Mouse (Mus musculus) forebrain, embryonic 16.5 days (tissue): ENCODE data around the gene Rassf3. TPM values are rescaled to one million over a fixed set of nuclear protein-coding genes. Genes with fewer than 3 reads are reported as not detected.

Source experiments
- ATAC-seq: fragments of 200-750 bp; cut with Nextera tagmentation; 2 replicates; pipeline ENCODE4 v1.8.0; 2017; ENCODE audit warnings: mild to moderate bottlenecking, moderate library complexity
- H3K27ac ChIP-seq: fragments of 300-500 bp; sonication (generic); 2 replicates; pipeline ENCODE4 v1.5.1; 2014; ENCODE audit warnings: low read length, control low read depth
- H3K27me3 ChIP-seq: fragments of 300-500 bp; sonication (generic); replicated peaks from 2 replicates; pipeline ENCODE4 v1.6.1; 2014; ENCODE audit warnings: low read length; ENCODE audit not compliant: control insufficient read depth, insufficient read depth
- H3K36me3 ChIP-seq: fragments of 300-500 bp; sonication (generic); 2 replicates; pipeline ENCODE4 v1.6.1; 2014; ENCODE audit not compliant: control insufficient read depth, insufficient read depth
- H3K4me1 ChIP-seq: fragments of 300-500 bp; sonication (generic); replicated peaks from 2 replicates; pipeline ENCODE4 v1.6.1; 2014; ENCODE audit warnings: low read length; ENCODE audit not compliant: control insufficient read depth, insufficient read depth
- H3K4me2 ChIP-seq: fragments of 300-500 bp; sonication (generic); 2 replicates; pipeline ENCODE4 v1.6.1; 2014; ENCODE audit warnings: mild to moderate bottlenecking, low read length, control low read depth
- H3K4me3 ChIP-seq: fragments of 300-500 bp; sonication (generic); replicated peaks from 2 replicates; pipeline ENCODE4 v1.5.1; 2014; ENCODE audit warnings: mild to moderate bottlenecking, low read length, control low read depth
- H3K9ac ChIP-seq: fragments of 300-500 bp; sonication (generic); replicated peaks from 2 replicates; pipeline ENCODE4 v1.6.1; 2014; ENCODE audit warnings: low read depth, low read length, control low read depth
- H3K9me3 ChIP-seq: fragments of 300-500 bp; sonication (generic); 2 replicates; pipeline ENCODE4 v1.6.1; 2016; ENCODE audit warnings: low read length; ENCODE audit not compliant: control insufficient read depth
- WGBS: fragments of 180-500 bp; shearing (Covaris S2); extraction: QIAGEN DNeasy Blood & Tissue Kit; methylation state at CpG from one replicate; pipeline ENCODE4 v1.1.7; 2014; 5-methylcytosine and 5-hydroxymethylcytosine counted together
- polyA plus RNA-seq: library from polyadenylated mRNA; unstranded; fragments of >200 nt; fragmentation: Nextera tagmentation; extraction: Ambion mirVana; gene quantifications from 2 replicates; pipeline ENCODE4 v1.2.1, GENCODE M21; 2015

Rassf3 gene
- polyA plus RNA-seq, 1 experiment from 2014 or later: 4.1 TPM

DNA sequence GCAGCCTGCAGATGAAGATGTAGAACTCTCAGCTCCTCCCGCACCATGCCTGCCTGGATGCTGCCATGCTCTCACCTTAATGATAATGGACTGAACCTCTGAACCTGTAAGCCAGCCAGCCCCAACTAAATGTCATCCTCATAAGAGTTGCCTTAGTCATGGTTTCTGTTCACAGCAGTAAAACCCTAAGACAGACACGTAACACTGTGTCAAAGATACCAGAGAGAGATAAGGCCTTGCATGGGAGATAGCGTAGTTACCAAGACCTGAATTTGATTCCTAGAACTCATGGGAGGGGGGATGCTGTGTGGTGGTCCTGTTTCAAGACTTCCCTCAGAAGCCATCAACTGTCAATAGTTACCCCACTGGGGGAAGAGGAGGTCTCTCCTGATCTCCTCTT lies 20.6 kb downstream of the Rassf3 start:
- no peak overlapping the region for H3K4me2 ChIP-seq
- H3K27ac ChIP-seq: no peak overlapping the region
- WGBS: 96% methylated on average over 3 of the region's 3 CpGs
- no peak overlapping the region for H3K4me3 ChIP-seq
- no peak for ATAC-seq
- H3K27me3 ChIP-seq: no peaks in the 10 kb centered on the region
- no peaks in the 10 kb centered on the region for H3K36me3 ChIP-seq
- H3K9me3 ChIP-seq: no peaks in the 10 kb centered on the region
- H3K4me1 ChIP-seq: peaks cover 11% of the 10 kb centered on the region
- no peak overlapping the region for H3K9ac ChIP-seq

DNA sequence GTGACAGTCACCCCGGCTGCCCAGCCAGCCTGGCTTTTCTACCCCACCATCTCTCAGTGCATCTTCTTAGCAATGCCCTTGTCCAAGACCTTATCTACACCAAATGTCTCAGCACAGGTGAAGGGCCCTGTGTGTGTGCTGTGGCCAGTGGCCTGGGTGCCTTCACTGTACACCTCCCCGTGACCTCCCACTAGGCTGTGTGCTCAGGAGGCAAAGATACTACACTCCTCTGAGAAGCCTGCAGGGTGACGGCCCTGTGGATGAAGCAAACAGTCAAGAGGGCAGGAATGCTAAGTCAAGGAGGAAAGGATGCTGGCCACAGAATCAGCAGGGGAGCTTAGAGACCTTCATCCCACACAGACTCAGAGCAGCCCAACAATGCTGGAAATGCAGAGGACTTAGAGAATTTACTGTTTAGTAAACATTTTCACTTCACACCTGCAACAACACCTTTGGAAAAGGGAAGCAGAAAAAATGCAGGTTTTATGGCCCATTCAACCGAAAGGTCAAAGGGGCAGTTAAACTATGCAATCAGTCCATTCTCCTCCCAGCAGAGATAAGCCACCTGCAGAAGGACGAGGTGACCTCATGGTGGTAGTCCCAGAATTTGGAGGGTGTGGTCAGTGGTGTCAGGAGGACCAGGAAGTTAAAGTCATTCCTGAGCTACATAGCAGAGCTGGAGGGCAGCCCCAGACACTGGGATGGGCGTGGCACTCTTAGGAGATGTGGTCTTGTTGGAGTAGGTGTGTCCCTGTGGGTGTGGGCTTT lies 21.3 kb downstream of the Rassf3 start:
- Histone ChIP-seq H3K9ac (no peak overlapping the region), H3K4me2 (no peak overlapping the region), H3K27me3 (no peaks in the 10 kb centered on the region), H3K4me3 (no peak overlapping the region), H3K27ac (no peak overlapping the region), H3K9me3 (no peaks in the 10 kb centered on the region), H3K4me1 (peaks cover 11% of the 10 kb centered on the region), H3K36me3 (no peaks in the 10 kb centered on the region)
- 80% methylated on average over 6 of the region's 6 CpGs for WGBS
- no peak for ATAC-seq

DNA sequence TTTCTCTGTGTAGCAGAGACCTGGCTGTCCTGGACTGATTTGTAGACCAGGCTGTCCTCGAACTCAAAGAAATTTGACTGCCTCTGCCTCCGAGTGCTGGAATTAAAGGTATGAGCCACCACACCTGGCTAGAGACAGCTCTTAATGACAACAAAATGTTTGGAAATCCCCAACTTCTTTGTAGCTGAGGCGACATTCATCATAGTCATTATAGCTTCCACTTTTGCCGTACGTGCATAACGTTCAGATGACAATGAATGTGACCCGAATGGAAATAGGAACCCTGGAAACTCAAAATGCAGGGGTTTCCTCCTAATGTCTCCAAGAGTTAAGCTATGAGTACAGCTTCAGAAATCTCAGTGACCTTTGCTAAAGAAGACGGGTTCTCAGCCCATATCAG lies 22.1 kb downstream of the Rassf3 start:
- ATAC-seq: no peak
- H3K27ac ChIP-seq: no peak overlapping the region
- peaks cover 4% of the 10 kb centered on the region for H3K4me1 ChIP-seq
- no peaks in the 10 kb centered on the region for H3K36me3 ChIP-seq
- H3K4me2 ChIP-seq: no peak overlapping the region
- H3K27me3 ChIP-seq: no peaks in the 10 kb centered on the region
- no peaks in the 10 kb centered on the region for H3K9me3 ChIP-seq
- 91% methylated on average over 8 of the region's 8 CpGs for WGBS
- H3K4me3 ChIP-seq: no peak overlapping the region
- H3K9ac ChIP-seq: no peak overlapping the region

DNA sequence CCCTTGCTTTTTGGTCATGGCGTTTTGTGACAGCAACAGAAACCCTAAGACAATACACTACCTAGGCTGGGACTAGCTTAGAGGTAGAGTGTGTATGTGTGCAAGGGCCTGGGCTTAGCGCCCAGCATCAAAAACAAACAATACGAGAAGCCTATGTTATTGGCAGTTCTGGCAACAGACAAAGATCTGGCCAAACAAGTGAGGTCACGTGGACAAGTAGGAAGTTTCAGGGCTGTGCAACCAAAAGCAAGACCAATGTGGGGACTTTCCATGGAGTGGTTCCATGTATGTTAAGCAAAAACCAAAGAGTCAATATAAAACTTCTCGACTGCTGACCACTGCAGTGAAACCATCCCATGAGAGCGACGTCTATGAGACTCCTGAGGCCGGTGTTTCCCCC lies 30.3 kb downstream of the Rassf3 start:
- Histone ChIP-seq H3K27me3 (no peaks in the 10 kb centered on the region), H3K36me3 (no peaks in the 10 kb centered on the region), H3K27ac (no peak overlapping the region), H3K9ac (no peak overlapping the region), H3K4me3 (no peak overlapping the region), H3K4me2 (no peak overlapping the region), H3K4me1 (no peaks in the 10 kb centered on the region), H3K9me3 (no peaks in the 10 kb centered on the region)
- ATAC-seq: no peak
- 81% methylated on average over 8 of the region's 8 CpGs for WGBS

DNA sequence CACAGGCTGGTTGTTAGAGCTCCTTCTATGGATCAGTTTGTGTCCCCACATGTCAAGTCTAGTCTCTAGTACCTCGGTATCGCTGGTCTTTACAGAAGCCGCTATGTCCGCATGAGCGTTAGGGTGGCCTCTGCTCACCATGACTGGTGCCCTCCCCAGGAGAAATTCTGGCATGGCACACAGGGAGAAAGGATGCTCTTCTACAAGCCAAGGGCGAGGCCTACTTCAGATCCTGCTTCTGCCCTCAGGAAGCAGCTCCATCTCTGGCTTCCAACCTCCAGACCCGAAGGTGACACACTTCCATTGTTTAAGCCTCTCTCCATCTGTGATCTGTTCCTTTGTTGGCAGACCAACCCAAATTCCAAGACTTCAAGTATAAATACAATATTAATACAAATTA lies 31.9 kb downstream of the Rassf3 start:
- Histone ChIP-seq H3K4me2 (no peak overlapping the region), H3K4me3 (no peak overlapping the region), H3K36me3 (no peaks in the 10 kb centered on the region), H3K9me3 (no peaks in the 10 kb centered on the region), H3K27ac (no peak overlapping the region), H3K4me1 (no peaks in the 10 kb centered on the region), H3K9ac (no peak overlapping the region), H3K27me3 (no peaks in the 10 kb centered on the region)
- 92% methylated on average over 7 of the region's 7 CpGs for WGBS
- ATAC-seq: no peak

DNA sequence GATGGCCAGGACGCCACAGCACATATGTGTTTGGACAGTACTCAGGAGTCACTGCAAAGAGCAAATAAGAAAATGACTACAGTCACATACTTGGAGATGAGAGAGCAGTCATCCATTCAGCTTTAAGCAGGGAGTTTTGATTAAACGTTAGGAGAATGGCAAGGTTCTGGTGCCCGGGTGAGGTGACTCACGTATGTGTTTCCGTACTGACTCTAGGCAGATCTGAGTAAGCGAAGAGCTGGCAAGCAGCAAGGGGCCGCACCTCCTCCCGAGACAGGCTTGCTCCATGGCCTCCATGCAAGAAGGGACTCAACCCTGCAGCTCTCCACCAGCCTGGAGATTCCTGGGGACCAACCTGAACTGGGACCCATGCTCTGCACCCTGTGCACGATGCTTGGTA lies 32.4 kb downstream of the Rassf3 start:
- no peaks in the 10 kb centered on the region for H3K9me3 ChIP-seq
- no peak overlapping the region for H3K4me3 ChIP-seq
- H3K4me1 ChIP-seq: no peaks in the 10 kb centered on the region
- no peaks in the 10 kb centered on the region for H3K36me3 ChIP-seq
- H3K27me3 ChIP-seq: no peaks in the 10 kb centered on the region
- no peak overlapping the region for H3K4me2 ChIP-seq
- no peak for ATAC-seq
- no peak overlapping the region for H3K27ac ChIP-seq
- H3K9ac ChIP-seq: no peak overlapping the region
- WGBS: 90% methylated on average over 9 of the region's 9 CpGs

DNA sequence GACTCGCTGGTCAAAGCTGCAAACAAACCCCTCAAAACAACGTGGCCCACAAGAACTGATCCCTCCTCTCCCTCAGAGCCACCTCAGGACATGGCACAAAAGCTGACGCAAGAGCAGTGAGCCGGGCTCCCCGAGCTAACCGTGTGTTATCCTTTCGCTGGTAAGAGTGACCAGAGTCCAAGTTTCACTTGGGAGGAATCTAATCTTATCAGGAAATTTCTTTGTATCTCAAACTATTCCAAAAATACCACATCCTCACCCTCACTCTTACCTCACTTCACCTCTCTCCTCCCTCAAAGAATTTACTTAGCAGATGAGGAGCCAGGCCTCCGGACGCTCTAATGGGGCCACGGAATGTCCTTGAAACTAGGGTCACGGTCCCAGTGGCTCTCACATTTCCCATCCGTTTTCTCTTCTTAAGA lies 36.8 kb downstream of the Rassf3 start:
- H3K9me3 ChIP-seq: no peaks in the 10 kb centered on the region
- no peak overlapping the region for H3K4me2 ChIP-seq
- H3K27me3 ChIP-seq: no peaks in the 10 kb centered on the region
- no peaks in the 10 kb centered on the region for H3K4me1 ChIP-seq
- WGBS: 90% methylated on average over 12 of the region's 12 CpGs
- no peak overlapping the region for H3K27ac ChIP-seq
- H3K9ac ChIP-seq: no peak overlapping the region
- no peak for ATAC-seq
- H3K36me3 ChIP-seq: no peaks in the 10 kb centered on the region
- no peak overlapping the region for H3K4me3 ChIP-seq

DNA sequence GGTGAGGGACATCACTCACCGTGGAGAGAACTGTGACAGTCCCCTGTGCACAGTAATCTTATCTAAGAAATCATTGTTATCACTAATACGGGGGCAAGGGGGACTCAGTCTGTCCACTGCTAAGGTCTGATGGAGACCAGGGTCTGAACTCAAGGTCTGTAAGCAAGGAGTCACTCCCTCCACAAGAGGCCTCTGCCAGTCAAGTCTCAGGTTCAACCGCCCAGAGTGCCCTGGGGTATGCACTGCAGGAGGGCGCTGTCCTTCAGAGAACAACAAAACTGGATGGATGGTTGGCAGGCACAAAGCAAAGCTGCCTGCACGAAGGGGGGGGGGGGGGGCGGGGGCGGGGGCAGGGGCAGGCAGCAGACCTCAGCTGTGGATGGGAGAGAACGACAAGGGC lies 38.0 kb downstream of the Rassf3 start:
- Histone ChIP-seq H3K9me3 (no peaks in the 10 kb centered on the region), H3K9ac (no peak overlapping the region), H3K4me3 (no peak overlapping the region), H3K27ac (no peak overlapping the region), H3K36me3 (no peaks in the 10 kb centered on the region), H3K4me1 (peaks cover 3% of the 10 kb centered on the region), H3K27me3 (no peaks in the 10 kb centered on the region), H3K4me2 (no peak overlapping the region)
- ATAC-seq: no peak
- 70% methylated on average over 6 of the region's 8 CpGs for WGBS

DNA sequence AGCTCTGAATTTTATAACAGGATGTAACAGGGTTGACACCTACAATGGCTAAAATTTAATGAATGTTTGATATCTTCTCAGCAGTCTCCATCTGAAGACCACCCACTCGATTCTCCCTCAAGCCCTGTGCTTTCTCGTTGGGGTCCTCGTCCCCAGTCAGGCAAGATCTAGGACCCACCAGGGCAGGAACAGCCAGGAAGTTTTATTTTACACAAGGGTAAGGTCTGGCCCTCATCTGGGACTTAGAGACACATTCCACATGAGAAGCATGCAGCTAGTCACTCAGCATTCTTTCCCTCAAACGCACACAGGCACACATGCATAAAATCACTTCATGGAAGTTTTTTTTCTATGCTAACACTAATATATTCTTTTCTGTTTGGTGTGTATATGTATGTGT lies 39.5 kb downstream of the Rassf3 start:
- H3K4me2 ChIP-seq: no peak overlapping the region

DNA sequence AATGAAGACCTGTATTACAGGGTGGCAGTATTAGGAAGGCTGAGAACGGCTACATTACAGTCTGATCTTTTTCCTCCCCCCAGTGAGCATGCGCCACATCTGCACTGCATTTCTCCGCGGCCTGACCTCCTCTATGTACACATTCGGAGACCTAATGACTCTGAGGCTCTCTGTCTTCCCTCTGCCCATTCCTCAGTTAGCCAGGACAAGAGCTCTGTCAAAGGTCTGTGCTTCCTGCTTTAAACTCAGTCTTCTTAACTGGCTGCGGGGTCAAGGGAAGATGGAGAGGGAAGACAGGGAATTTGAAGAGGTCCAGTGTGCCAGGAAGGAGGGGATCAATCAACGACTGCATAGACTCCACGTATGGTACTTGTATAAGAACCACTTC lies 39.9 kb downstream of the Rassf3 start:
- H3K9ac ChIP-seq: no peak overlapping the region
- H3K36me3 ChIP-seq: no peaks in the 10 kb centered on the region
- H3K4me2 ChIP-seq: no peak overlapping the region
- no peak overlapping the region for H3K27ac ChIP-seq
- no peaks in the 10 kb centered on the region for H3K9me3 ChIP-seq
- no peaks in the 10 kb centered on the region for H3K27me3 ChIP-seq
- no peak overlapping the region for H3K4me3 ChIP-seq
- no peak for ATAC-seq
- WGBS: 78% methylated on average over 8 of the region's 8 CpGs
- peaks cover 11% of the 10 kb centered on the region for H3K4me1 ChIP-seq

More for the DNA sequence above, 39.5 kb downstream of the Rassf3 start:
- H3K9ac ChIP-seq: no peak overlapping the region
- H3K4me3 ChIP-seq: no peak overlapping the region
- H3K36me3 ChIP-seq: no peaks in the 10 kb centered on the region
- peaks cover 11% of the 10 kb centered on the region for H3K4me1 ChIP-seq
- H3K27me3 ChIP-seq: no peaks in the 10 kb centered on the region
- ATAC-seq: no peak
- H3K9me3 ChIP-seq: no peaks in the 10 kb centered on the region
- 78% methylated on average over 4 of the region's 4 CpGs for WGBS
- no peak overlapping the region for H3K27ac ChIP-seq
